Mouse (Mus musculus) liver, embryonic 13.5 days (tissue): ENCODE measurements around the gene Gm20517. TPM values are rescaled to one million over a fixed set of nuclear protein-coding genes. Genes with fewer than 3 reads are reported as not detected.

Experiments used
- ATAC-seq: fragments of 200-750 bp; cut with Nextera tagmentation; 2 replicates; pipeline ENCODE4 v1.8.0; 2017; ENCODE audit warnings: low read depth, mild to moderate bottlenecking, moderate number of reproducible peaks, moderate library complexity
- DNase-seq: peaks from one replicate; pipeline ENCODE4 v3.0.0; 2022
- H3K27ac ChIP-seq: fragments of 300-500 bp; sonication (generic); 2 replicates; pipeline ENCODE4 v1.5.1; 2015; ENCODE audit warnings: moderate library complexity, mild to moderate bottlenecking, inconsistent platforms
- H3K27me3 ChIP-seq: fragments of 300-500 bp; sonication (generic); 2 replicates; pipeline ENCODE4 v1.6.1; 2015; ENCODE audit warnings: mild to moderate bottlenecking, inconsistent platforms
- H3K36me3 ChIP-seq: fragments of 300-500 bp; sonication (generic); 2 replicates; pipeline ENCODE4 v1.6.1; 2015; ENCODE audit warnings: mild to moderate bottlenecking, inconsistent platforms
- H3K4me1 ChIP-seq: fragments of 300-500 bp; sonication (generic); replicated peaks from 2 replicates; pipeline ENCODE4 v1.6.1; 2015; ENCODE audit warnings: inconsistent platforms
- H3K4me2 ChIP-seq: fragments of 300-500 bp; sonication (generic); 2 replicates; pipeline ENCODE4 v1.6.1; 2015; ENCODE audit warnings: inconsistent platforms, mild to moderate bottlenecking, moderate library complexity
- H3K4me3 ChIP-seq: fragments of 300-500 bp; sonication (generic); replicated peaks from 2 replicates; pipeline ENCODE4 v1.5.1; 2015; ENCODE audit warnings: mild to moderate bottlenecking, inconsistent platforms
- H3K9ac ChIP-seq: fragments of 300-500 bp; sonication (generic); 2 replicates; pipeline ENCODE4 v1.6.1; 2015; ENCODE audit warnings: mild to moderate bottlenecking, inconsistent platforms
- H3K9me3 ChIP-seq: fragments of 300-500 bp; sonication (generic); replicated peaks from 2 replicates; pipeline ENCODE4 v1.6.1; 2016; ENCODE audit warnings: inconsistent platforms
- WGBS: fragments of 180-500 bp; shearing (Covaris S2); methylation state at CpG from one replicate; pipeline ENCODE4 v1.1.7; 2015; ENCODE audit not compliant: insufficient replicate concordance; 5-methylcytosine and 5-hydroxymethylcytosine counted together
- polyA plus RNA-seq: library from polyadenylated mRNA; unstranded; fragments of >200 nt; fragmentation: Nextera tagmentation; extraction: Ambion mirVana; gene quantifications from 2 replicates; pipeline ENCODE4 v1.2.1, GENCODE M21; 2015

Gene Gm20517
- polyA plus RNA-seq, 1 experiment from 2014 or later, result 1.8 TPM

GRCm38 (mm10) chr17:47698156-47698555 is 86.8 kb downstream of the Gm20517 start:
- ATAC-seq, result no peak
- 0 out of 2 replicates have a peak, but pooled peaks cover 4% of the 10 kb centered on the region for H3K36me3 ChIP-seq
- H3K4me1 ChIP-seq, result peaks cover 44% of the 10 kb centered on the region
- no peaks in the 10 kb centered on the region for H3K9me3 ChIP-seq
- no peak overlapping the region for H3K9ac ChIP-seq
- peaks cover 67% of the 10 kb centered on the region for H3K27me3 ChIP-seq
- no peak for DNase-seq
- 70% methylated on average over 10 of the region's 10 CpGs for WGBS
- 0 out of 2 replicates have a peak overlapping the region, but pooled peaks have one; percentile 16 for H3K27ac ChIP-seq
- no peak overlapping the region for H3K4me2 ChIP-seq
- no peak overlapping the region for H3K4me3 ChIP-seq

GRCm38 (mm10) chr17:47699055-47699454 is 87.7 kb downstream of the Gm20517 start:
- Histone ChIP-seq H3K27ac (peak overlapping the region; percentile 36; the same call in 1 of the 2 replicates), H3K4me1 (peaks cover 39% of the 10 kb centered on the region), H3K27me3 (peaks cover 68% of the 10 kb centered on the region), H3K9me3 (no peaks in the 10 kb centered on the region), H3K4me3 (no peak overlapping the region), H3K9ac (no peak overlapping the region), H3K4me2 (no peak overlapping the region), H3K36me3 (0 out of 2 replicates have a peak, but pooled peaks cover 5% of the 10 kb centered on the region)
- WGBS, result 57% methylated on average over 2 of the region's 2 CpGs
- DNase-seq (no peak), ATAC-seq (no peak)

- Histone ChIP-seq H3K9ac (no peak overlapping the region), H3K4me3 (no peak overlapping the region), H3K9me3 (no peaks in the 10 kb centered on the region), H3K36me3 (0 out of 2 replicates have a peak, but pooled peaks cover 5% of the 10 kb centered on the region), H3K4me2 (no peak overlapping the region), H3K27me3 (peaks cover 71% of the 10 kb centered on the region), H3K27ac (no peak overlapping the region), H3K4me1 (peaks cover 21% of the 10 kb centered on the region)
- WGBS, result 64% methylated on average over 9 of the region's 9 CpGs
- DNase-seq (no peak), ATAC-seq (no peak)
Measured at GRCm38 (mm10) chr17:47701793-47702192, 90.4 kb downstream of the Gm20517 start.

GRCm38 (mm10) chr17:47702548-47703345 is 91.4 kb downstream of the Gm20517 start:
- DNase-seq, result no peak
- 30% methylated on average over 28 of the region's 28 CpGs for WGBS
- no peak overlapping the region for H3K4me2 ChIP-seq

GRCm38 (mm10) chr17:47703556-47703955 is 92.2 kb downstream of the Gm20517 start:
- Histone ChIP-seq H3K4me2 (no peak overlapping the region), H3K4me1 (peaks cover 14% of the 10 kb centered on the region), H3K9ac (no peak overlapping the region), H3K27me3 (peaks cover 69% of the 10 kb centered on the region), H3K36me3 (0 out of 2 replicates have a peak, but pooled peaks cover 5% of the 10 kb centered on the region), H3K27ac (no peak overlapping the region), H3K4me3 (no peak overlapping the region), H3K9me3 (no peaks in the 10 kb centered on the region)
- 17% methylated on average over 20 of the region's 20 CpGs for WGBS
- ATAC-seq, result no peak
- DNase-seq, result no peak

More at GRCm38 (mm10) chr17:47702548-47703345, 91.4 kb downstream of the Gm20517 start:
- Histone ChIP-seq H3K27me3 (peaks cover 74% of the 10 kb centered on the region), H3K9ac (no peak overlapping the region), H3K4me3 (no peak overlapping the region), H3K9me3 (no peaks in the 10 kb centered on the region), H3K27ac (no peak overlapping the region), H3K36me3 (0 out of 2 replicates have a peak, but pooled peaks cover 5% of the 10 kb centered on the region), H3K4me1 (peaks cover 21% of the 10 kb centered on the region)
- ATAC-seq, result no peak

- WGBS, result 66% methylated on average over 4 of the region's 4 CpGs
- H3K9me3 ChIP-seq, result no peaks in the 10 kb centered on the region
- ATAC-seq, result no peak
Measured at GRCm38 (mm10) chr17:47704692-47705091, 93.3 kb downstream of the Gm20517 start.

GRCm38 (mm10) chr17:47706196-47706595 is 94.8 kb downstream of the Gm20517 start:
- Histone ChIP-seq H3K4me3 (no peak overlapping the region), H3K27ac (no peak overlapping the region), H3K9ac (no peak overlapping the region), H3K4me1 (peaks cover 6% of the 10 kb centered on the region; the same call in 1 of the 2 replicates), H3K36me3 (0 out of 2 replicates have a peak, but pooled peaks cover 5% of the 10 kb centered on the region), H3K27me3 (peaks cover 69% of the 10 kb centered on the region), H3K4me2 (no peak overlapping the region), H3K9me3 (no peaks in the 10 kb centered on the region)
- 52% methylated on average over 1 of the region's 1 CpGs for WGBS
- no peak for ATAC-seq
- no peak for DNase-seq

More at GRCm38 (mm10) chr17:47704692-47705091, 93.3 kb downstream of the Gm20517 start:
- peaks cover 72% of the 10 kb centered on the region for H3K27me3 ChIP-seq
- 0 out of 2 replicates have a peak, but pooled peaks cover 5% of the 10 kb centered on the region for H3K36me3 ChIP-seq
- no peak overlapping the region for H3K4me3 ChIP-seq
- H3K4me2 ChIP-seq, result no peak overlapping the region
- no peak for DNase-seq
- no peak overlapping the region for H3K9ac ChIP-seq
- H3K4me1 ChIP-seq, result peaks cover 8% of the 10 kb centered on the region
- no peak overlapping the region for H3K27ac ChIP-seq

- 58% methylated on average over 3 of the region's 3 CpGs for WGBS
- H3K27me3 ChIP-seq, result peaks cover 54% of the 10 kb centered on the region
Measured at GRCm38 (mm10) chr17:47707961-47708360, 96.6 kb downstream of the Gm20517 start.

GRCm38 (mm10) chr17:47708972-47709371 is 97.6 kb downstream of the Gm20517 start:
- H3K9ac ChIP-seq, result no peak overlapping the region
- no peak for ATAC-seq
- peaks cover 7% of the 10 kb centered on the region for H3K4me1 ChIP-seq
- DNase-seq, result no peak
- H3K27ac ChIP-seq, result no peak overlapping the region
- no peaks in the 10 kb centered on the region for H3K9me3 ChIP-seq
- no peak overlapping the region for H3K4me2 ChIP-seq
- no peaks in the 10 kb centered on the region for H3K36me3 ChIP-seq
- no peak overlapping the region for H3K4me3 ChIP-seq
- H3K27me3 ChIP-seq, result peaks cover 44% of the 10 kb centered on the region
- WGBS, result 72% methylated on average over 4 of the region's 4 CpGs

More at GRCm38 (mm10) chr17:47707961-47708360, 96.6 kb downstream of the Gm20517 start:
- 0 out of 2 replicates have a peak, but pooled peaks cover 3% of the 10 kb centered on the region for H3K36me3 ChIP-seq
- no peak for ATAC-seq
- H3K4me2 ChIP-seq, result no peak overlapping the region
- H3K4me3 ChIP-seq, result no peak overlapping the region
- H3K4me1 ChIP-seq, result peaks cover 7% of the 10 kb centered on the region
- DNase-seq, result no peak
- no peak overlapping the region for H3K9ac ChIP-seq
- no peak overlapping the region for H3K27ac ChIP-seq
- no peaks in the 10 kb centered on the region for H3K9me3 ChIP-seq

GRCm38 (mm10) chr17:47710036-47710435 is 98.6 kb downstream of the Gm20517 start:
- Histone ChIP-seq H3K27me3 (peaks cover 34% of the 10 kb centered on the region), H3K9me3 (no peaks in the 10 kb centered on the region), H3K27ac (no peak overlapping the region), H3K36me3 (no peaks in the 10 kb centered on the region), H3K9ac (no peak overlapping the region), H3K4me2 (no peak overlapping the region), H3K4me3 (no peak overlapping the region), H3K4me1 (peaks cover 7% of the 10 kb centered on the region)
- 33% methylated on average over 3 of the region's 3 CpGs for WGBS
- DNase-seq (no peak), ATAC-seq (no peak)

GRCm38 (mm10) chr17:47711883-47712282 is 100.5 kb downstream of the Gm20517 start:
- DNase-seq, result no peak
- peaks cover 19% of the 10 kb centered on the region for H3K27me3 ChIP-seq
- H3K4me1 ChIP-seq, result peaks cover 7% of the 10 kb centered on the region
- H3K36me3 ChIP-seq, result no peaks in the 10 kb centered on the region
- H3K4me2 ChIP-seq, result no peak overlapping the region
- peak; percentile 35 for ATAC-seq
- 34% methylated on average over 6 of the region's 6 CpGs for WGBS
- H3K9ac ChIP-seq, result no peak overlapping the region
- H3K27ac ChIP-seq, result no peak overlapping the region
- no peaks in the 10 kb centered on the region for H3K9me3 ChIP-seq
- no peak overlapping the region for H3K4me3 ChIP-seq
